In genomic region chr7:38019770-38020169, GRCm38 (mm10) we compare ENCODE assay signal across 8 mouse cellular contexts. TPM values are rescaled to one million over a fixed set of nuclear protein-coding genes. Genes with fewer than 3 reads are reported as not detected.
DNase-seq lines count a peak whose midpoint lies in the region; ATAC-seq and TF ChIP-seq lines count a peak whose summit lies in the region.

No protein-coding gene starts in this region.

- ATAC-seq in heart, embryonic 13.5 days (ENCODE audit: extremely low read depth, insufficient number of reproducible peaks, low FRiP score, low TSS enrichment), result no peak
- no peak for ATAC-seq in G1E (ENCODE audit: extremely low read depth, insufficient number of reproducible peaks, low FRiP score, poor library complexity, severe bottlenecking)

- DNase-seq in heart, adult 9 months (ENCODE audit: low spot score in 2 of 2), result no peak
- DNase-seq in G1E (ENCODE audit: low spot score), result no peak
- no peak for DNase-seq in hindbrain, embryonic 10.5 days (ENCODE audit: low spot score)
- no peak for DNase-seq in layer of hippocampus, postnatal 10 days (ENCODE audit: low spot score in 2 of 2)
- DNase-seq in frontal cortex, postnatal 36 days (ENCODE audit: low spot score in 2 of 2), result no peak
- no peak for DNase-seq in layer of hippocampus, adult 9-11 months

- no peaks in the 10 kb centered on the region for H3K27me3 ChIP-seq in heart, embryonic 13.5 days (replicated peaks)
- peaks cover 18% of the 10 kb centered on the region for H3K27me3 ChIP-seq in G1E (ENCODE audit: insufficient read depth, low read length)
- no peaks in the 10 kb centered on the region for H3K27me3 ChIP-seq in hindbrain, embryonic 10.5 days (ENCODE audit: insufficient read depth, poor library complexity, severe bottlenecking)

- peaks cover 7% of the 10 kb centered on the region for H3K4me1 ChIP-seq in heart, embryonic 13.5 days
- H3K4me1 ChIP-seq in G1E (ENCODE audit: insufficient read depth, low read depth, low read length), result peaks cover 16% of the 10 kb centered on the region
- peaks cover 16% of the 10 kb centered on the region for H3K4me1 ChIP-seq in hindbrain, embryonic 10.5 days (replicated peaks)

- no peak for TF ChIP-seq CTCF in G1E (IDR thresholded peaks at IDR 0.05; ENCODE audit: low read depth, low read length)

- H3K79me2 ChIP-seq in macrophage (ENCODE audit: inconsistent target), result peaks cover 35% of the 10 kb centered on the region

- peak overlapping the region; percentile 96 for H3K4me3 ChIP-seq in heart, embryonic 13.5 days
- H3K4me3 ChIP-seq in G1E (ENCODE audit: low read depth, low read length) (peak overlapping the region; percentile 84), macrophage (ENCODE audit: inconsistent target) (peak overlapping the region; percentile 18; the same call in 1 of the 2 replicates)
- peak overlapping the region; percentile 93 for H3K4me3 ChIP-seq in hindbrain, embryonic 10.5 days

- 41% methylated on average over 2 of the region's 2 CpGs for WGBS in heart, embryonic 13.5 days
- WGBS in hindbrain, embryonic 10.5 days, result 38% methylated on average over 2 of the region's 2 CpGs
- 61% methylated on average over 2 of the region's 2 CpGs for WGBS in macrophage (ENCODE audit: missing documents)

- H3K4me2 ChIP-seq in heart, embryonic 13.5 days, result peak overlapping the region; percentile 76

- peak overlapping the region; percentile 94 for H3K9ac ChIP-seq in heart, embryonic 13.5 days

- no peak overlapping the region for H3K27ac ChIP-seq in heart, embryonic 13.5 days (replicated peaks)
- H3K27ac ChIP-seq in hindbrain, embryonic 10.5 days, result peak overlapping the region; percentile 94; the same call in 1 of the 2 replicates
- no peak overlapping the region for H3K27ac ChIP-seq in macrophage

- no peaks in the 10 kb centered on the region for H3K9me3 ChIP-seq in heart, embryonic 13.5 days
- no peaks in the 10 kb centered on the region for H3K9me3 ChIP-seq in G1E (replicated peaks)
- H3K9me3 ChIP-seq in hindbrain, embryonic 10.5 days, result no peaks in the 10 kb centered on the region

- H3K36me3 ChIP-seq in heart, embryonic 13.5 days, result no peaks in the 10 kb centered on the region
- H3K36me3 ChIP-seq in G1E (replicated peaks) (peaks cover 8% of the 10 kb centered on the region), macrophage (ENCODE audit: inconsistent target) (no peaks in the 10 kb centered on the region)
- no peaks in the 10 kb centered on the region for H3K36me3 ChIP-seq in hindbrain, embryonic 10.5 days

RNA-seq across cellular contexts. Expression of gene Uri1, which starts 3.6 kb away (rescaled TPM):
- polyA plus RNA-seq in heart, embryonic 13.5 days (2015; fragmentation: Nextera tagmentation; extraction: Ambion mirVana), result 30.1 and 33.9 TPM in 2 replicates
- 109 and 130 TPM in 2 replicates for total RNA-seq in G1E (2014; fragmentation: Nextera tagmentation)
- total RNA-seq in G1E (2017), result 56.3 and 64.1 TPM in 2 replicates
- 30.6 and 32.5 TPM in 2 replicates for polyA plus RNA-seq in G1E (2012)
- polyA plus RNA-seq in hindbrain, embryonic 10.5 days (2016; fragmentation: Nextera tagmentation; extraction: Ambion mirVana), result 33.4 and 40.1 TPM in 2 replicates
- total RNA-seq in macrophage (2018; cell fraction: chromatin; rRNA removed), result 10 to 100 TPM in 21 of 26 experiments, 1 to 10 TPM in 5; 3.4 to 59.3 (median 39.3) TPM
- 10 to 100 TPM; 12.7 to 23.2 (median 17.8) TPM for total RNA-seq in macrophage (2018; cell fraction: cytosol; rRNA removed)
- 10 to 100 TPM in 20 of 26 experiments, 1 to 10 TPM in 6; 5.3 to 46.9 (median 24.0) TPM for total RNA-seq in macrophage (2018; cell fraction: nucleus; rRNA removed)
- 12.3 to 23.6 TPM (median 20.9 TPM) in 3 replicates for polyA plus RNA-seq in macrophage (2018)
- 10 to 100 TPM; 33.5 to 42.2 TPM for total RNA-seq in layer of hippocampus, postnatal 10 days (2021)

Comparison
In these comparisons a context has a peak if more than half of its experiments do, and no peak if none do; other contexts are left out.
1. H3K4me3 ChIP-seq: peak in every context shown above with its lines; median percentile 96 in heart, embryonic 13.5 days; 93 in hindbrain, embryonic 10.5 days; 84 in G1E; 18 in macrophage.